ENCODE assay signal across 17 mouse cellular contexts in the genomic region with DNA sequence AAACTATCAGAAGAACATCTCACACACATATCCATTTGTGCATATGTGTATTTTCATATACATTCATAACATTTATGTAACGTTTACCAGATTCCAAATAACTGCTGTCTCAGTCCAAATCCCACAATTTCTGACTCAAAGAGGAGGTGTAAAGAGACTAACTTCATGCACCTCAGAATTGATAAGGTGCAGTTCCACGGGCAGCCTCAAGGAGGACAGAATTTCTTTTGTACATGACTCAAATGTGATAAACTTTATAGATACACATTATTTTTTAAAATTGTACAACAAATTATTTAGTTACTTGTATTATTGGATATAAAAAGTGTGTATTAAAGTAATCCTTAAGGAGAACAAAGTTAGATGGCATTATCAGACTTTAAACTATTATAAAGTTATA. TPM values are rescaled to one million over a fixed set of nuclear protein-coding genes. Genes with fewer than 3 reads are reported as not detected.
DNase-seq lines count a peak whose midpoint lies in the region; ATAC-seq and TF ChIP-seq lines count a peak whose summit lies in the region.
"Had no signal": no experiment of that assay in that cellular context is flagged by ENCODE, and none has a peak within 500 bp of the region (broad histone marks: within the 10 kb centered on the region; RNA-seq: fewer than 3 reads in every experiment).

No protein-coding gene starts in this region.

- WGBS in intestine, postnatal 0 days, result 72% methylated on average over 2 of the region's 2 CpGs
- 79% methylated on average over 2 of the region's 2 CpGs for WGBS in intestine, embryonic 15.5 days
- 70% methylated on average over 2 of the region's 2 CpGs for WGBS in midbrain, postnatal 0 days
- 76% methylated on average over 2 of the region's 2 CpGs for WGBS in midbrain, embryonic 15.5 days

- TF ChIP-seq CTCF in intestine, postnatal 0 days (IDR thresholded peaks at IDR 0.05; ENCODE audit: low read depth), result peak; percentile 47
- TF ChIP-seq CTCF in midbrain, postnatal 0 days (IDR thresholded peaks at IDR 0.05), result peak; percentile 44

- H3K4me1 ChIP-seq in intestine, postnatal 0 days (replicated peaks; ENCODE audit: control insufficient read depth, insufficient read depth, low read length), result no peaks in the 10 kb centered on the region
- no peaks in the 10 kb centered on the region for H3K4me1 ChIP-seq in intestine, embryonic 15.5 days (replicated peaks)
- H3K4me1 ChIP-seq in midbrain, postnatal 0 days (ENCODE audit: insufficient read depth, low read length), result no peaks in the 10 kb centered on the region
- H3K4me1 ChIP-seq in midbrain, embryonic 15.5 days, result no peaks in the 10 kb centered on the region
- H3K4me1 ChIP-seq: heart, embryonic 12.5 days; liver, embryonic 13.5 days; midbrain, embryonic 13.5 days had no signal

- H3K4me2 ChIP-seq in intestine, postnatal 0 days (replicated peaks; ENCODE audit: low read depth), result no peak overlapping the region
- no peak overlapping the region for H3K4me2 ChIP-seq in intestine, embryonic 15.5 days (replicated peaks)
- H3K4me2 ChIP-seq in midbrain, postnatal 0 days (ENCODE audit: low read depth, low read length, poor library complexity, severe bottlenecking), result no peak overlapping the region
- H3K4me2 ChIP-seq in midbrain, embryonic 15.5 days, result no peak overlapping the region
- H3K4me2 ChIP-seq: heart, embryonic 12.5 days; liver, embryonic 13.5 days; midbrain, embryonic 13.5 days had no signal

- DNase-seq in midbrain, postnatal 0 days (ENCODE audit: low spot score), result no peak
- DNase-seq in R1 (ENCODE audit: low read depth, low spot score), result peak; percentile 25
- DNase-seq in splenic B cell, adult 2 months (ENCODE audit: low read depth, low spot score), result peak; percentile 26
- DNase-seq in gastrocnemius, postnatal 4 days (ENCODE audit: low spot score in 2 of 2), result no peak
- DNase-seq: adrenal gland, postnatal 14 days; cerebellum, adult 9-10 months; gastrocnemius, postnatal 25 days; layer of hippocampus, adult 9-11 months; liver, embryonic 13.5 days; lung, postnatal 4 days; thymus, adult 18-20 months had no signal

- no peaks in the 10 kb centered on the region for H3K36me3 ChIP-seq in intestine, postnatal 0 days (ENCODE audit: control insufficient read depth, insufficient read depth)
- no peaks in the 10 kb centered on the region for H3K36me3 ChIP-seq in intestine, embryonic 15.5 days
- no peaks in the 10 kb centered on the region for H3K36me3 ChIP-seq in midbrain, postnatal 0 days (ENCODE audit: insufficient read depth, low read length)
- no peaks in the 10 kb centered on the region for H3K36me3 ChIP-seq in midbrain, embryonic 15.5 days (replicated peaks)
- H3K36me3 ChIP-seq in splenic B cell, adult 2 months (ENCODE audit: control insufficient read depth, insufficient read depth, low read length, poor library complexity, severe bottlenecking), result no peaks in the 10 kb centered on the region
- H3K36me3 ChIP-seq: heart, embryonic 12.5 days; liver, embryonic 13.5 days; midbrain, embryonic 13.5 days had no signal

- H3K9me3 ChIP-seq in intestine, postnatal 0 days (ENCODE audit: control insufficient read depth), result no peaks in the 10 kb centered on the region
- no peaks in the 10 kb centered on the region for H3K9me3 ChIP-seq in intestine, embryonic 15.5 days
- H3K9me3 ChIP-seq in midbrain, postnatal 0 days (ENCODE audit: low read length), result no peaks in the 10 kb centered on the region
- no peaks in the 10 kb centered on the region for H3K9me3 ChIP-seq in midbrain, embryonic 15.5 days
- H3K9me3 ChIP-seq: heart, embryonic 12.5 days; liver, embryonic 13.5 days; midbrain, embryonic 13.5 days had no signal

- H3K4me3 ChIP-seq in intestine, postnatal 0 days (ENCODE audit: low read depth, low read length), result no peak overlapping the region
- no peak overlapping the region for H3K4me3 ChIP-seq in intestine, embryonic 15.5 days (replicated peaks)
- H3K4me3 ChIP-seq in midbrain, postnatal 0 days (ENCODE audit: low read depth, low read length), result no peak overlapping the region
- H3K4me3 ChIP-seq in midbrain, embryonic 15.5 days, result no peak overlapping the region
- H3K4me3 ChIP-seq: erythroblast, embryonic 14.5 days; heart, embryonic 12.5 days; liver, embryonic 13.5 days; midbrain, embryonic 13.5 days had no signal

- H3K9ac ChIP-seq in intestine, postnatal 0 days (ENCODE audit: low read depth, low read length), result no peak overlapping the region
- no peak overlapping the region for H3K9ac ChIP-seq in intestine, embryonic 15.5 days
- no peak overlapping the region for H3K9ac ChIP-seq in midbrain, postnatal 0 days (replicated peaks; ENCODE audit: low read length, poor library complexity, severe bottlenecking)
- H3K9ac ChIP-seq in midbrain, embryonic 15.5 days, result no peak overlapping the region
- H3K9ac ChIP-seq: heart, embryonic 12.5 days; liver, embryonic 13.5 days; midbrain, embryonic 13.5 days had no signal

- no peak for ATAC-seq in intestine, postnatal 0 days
- ATAC-seq in intestine, embryonic 15.5 days, result no peak
- no peak for ATAC-seq in midbrain, postnatal 0 days (ENCODE audit: low FRiP score)
- ATAC-seq in midbrain, embryonic 15.5 days (replicated peaks), result no peak
- ATAC-seq: midbrain, embryonic 13.5 days had no signal

- no peaks in the 10 kb centered on the region for H3K27me3 ChIP-seq in intestine, postnatal 0 days (replicated peaks; ENCODE audit: control insufficient read depth, insufficient read depth, low read length)
- no peaks in the 10 kb centered on the region for H3K27me3 ChIP-seq in intestine, embryonic 15.5 days (replicated peaks)
- H3K27me3 ChIP-seq in midbrain, postnatal 0 days (ENCODE audit: insufficient read depth, low read length), result no peaks in the 10 kb centered on the region
- no peaks in the 10 kb centered on the region for H3K27me3 ChIP-seq in midbrain, embryonic 15.5 days (replicated peaks)
- no peaks in the 10 kb centered on the region for H3K27me3 ChIP-seq in splenic B cell, adult 2 months (ENCODE audit: control insufficient read depth, insufficient read depth, low read length, poor library complexity, severe bottlenecking)
- H3K27me3 ChIP-seq: heart, embryonic 12.5 days; liver, embryonic 13.5 days; midbrain, embryonic 13.5 days had no signal

- H3K27ac ChIP-seq in intestine, postnatal 0 days (ENCODE audit: low read depth, low read length), result no peak overlapping the region
- H3K27ac ChIP-seq in intestine, embryonic 15.5 days, result no peak overlapping the region
- no peak overlapping the region for H3K27ac ChIP-seq in midbrain, postnatal 0 days (ENCODE audit: low read depth, low read length)
- H3K27ac ChIP-seq in midbrain, embryonic 15.5 days, result no peak overlapping the region
- H3K27ac ChIP-seq: liver, embryonic 13.5 days; midbrain, embryonic 13.5 days had no signal

RNA-seq across cellular contexts. Expression of a gene that starts 26.6 kb away (rescaled TPM):
- 9.9 and 12.4 TPM in 2 replicates for polyA plus RNA-seq in intestine, postnatal 0 days (2015; fragmentation: Nextera tagmentation; extraction: Ambion mirVana)
- 15.0 and 16.6 TPM in 2 replicates for polyA plus RNA-seq in intestine, embryonic 15.5 days (2015; fragmentation: Nextera tagmentation; extraction: Ambion mirVana)
- 6.2 and 9.1 TPM in 2 replicates for total RNA-seq in midbrain, postnatal 0 days (2014; rRNA removed)
- 5.8 TPM in 2 replicates for polyA plus RNA-seq in midbrain, postnatal 0 days (2015; fragmentation: Nextera tagmentation; extraction: Ambion mirVana)
- polyA plus RNA-seq in midbrain, embryonic 15.5 days (2015; fragmentation: Nextera tagmentation; extraction: Ambion mirVana), result 7.4 and 7.8 TPM in 2 replicates
- total RNA-seq in gastrocnemius, postnatal 4 days (2021), result 10 to 100 TPM; 11.5 to 15.6 TPM
- polyA plus RNA-seq: erythroblast, embryonic 14.5 days had no signal

Comparison
In these comparisons a context has a peak if more than half of its experiments do, and no peak if none do; other contexts are left out.
1. DNase-seq: peak in R1 (single experiment) and splenic B cell, adult 2 months (single experiment); none in midbrain, postnatal 0 days (single experiment) and gastrocnemius, postnatal 4 days (0 of 2).